Mouse (Mus musculus) hindbrain, embryonic 14.5 days (tissue): Measurements from ENCODE around the gene Klra10. TPM values are rescaled to one million over a fixed set of nuclear protein-coding genes. Genes with fewer than 3 reads are reported as not detected.
"Not testable (repeated sequence)": the region's sequence is repeated elsewhere in the genome, so short reads cannot be mapped to it uniquely, and the experiment has no call there.

Experiments
- ATAC-seq: fragments of 200-750 bp; cut with Nextera tagmentation; 2 replicates; pipeline ENCODE4 v1.8.0; 2017; ENCODE audit warnings: moderate number of reproducible peaks, mild to moderate bottlenecking, moderate TSS enrichment, moderate library complexity; ENCODE audit not compliant: low FRiP score
- DNase-seq: peaks from one replicate; pipeline ENCODE4 v3.0.0-alpha.2; 2015; ENCODE audit warnings: low spot score
- H3K27ac ChIP-seq: fragments of 300-500 bp; sonication (generic); 2 replicates; pipeline ENCODE4 v1.5.1; 2014; ENCODE audit warnings: mild to moderate bottlenecking, moderate library complexity
- H3K27me3 ChIP-seq: fragments of 300-500 bp; sonication (generic); 2 replicates; pipeline ENCODE4 v1.6.1; 2014; ENCODE audit warnings: mild to moderate bottlenecking, low read length, mixed read lengths; ENCODE audit not compliant: control insufficient read depth, insufficient read depth
- H3K36me3 ChIP-seq: fragments of 300-500 bp; sonication (generic); replicated peaks from 2 replicates; pipeline ENCODE4 v1.6.1; 2014; ENCODE audit not compliant: control insufficient read depth, insufficient read depth
- H3K4me1 ChIP-seq: fragments of 300-500 bp; sonication (generic); replicated peaks from 2 replicates; pipeline ENCODE4 v1.6.1; 2014; ENCODE audit warnings: antibody characterized with exemption, low read length, mixed read lengths; ENCODE audit not compliant: control insufficient read depth, insufficient read depth
- H3K4me2 ChIP-seq: fragments of 300-500 bp; sonication (generic); replicated peaks from 2 replicates; pipeline ENCODE4 v1.6.1; 2014; ENCODE audit warnings: mild to moderate bottlenecking, moderate library complexity
- H3K4me3 ChIP-seq: fragments of 300-500 bp; sonication (generic); replicated peaks from 2 replicates; pipeline ENCODE4 v1.5.1; 2014; ENCODE audit warnings: mild to moderate bottlenecking, low read length
- H3K9ac ChIP-seq: fragments of 300-500 bp; sonication (generic); 2 replicates; pipeline ENCODE4 v1.6.1; 2014
- H3K9me3 ChIP-seq: fragments of 300-500 bp; sonication (generic); 2 replicates; pipeline ENCODE4 v1.6.1; 2016; ENCODE audit warnings: low read length; ENCODE audit not compliant: control insufficient read depth
- WGBS: fragments of 180-500 bp; shearing (Covaris S2); extraction: QIAGEN DNeasy Blood & Tissue Kit; methylation state at CpG from one replicate; pipeline ENCODE4 v1.1.7; 2014; 5-methylcytosine and 5-hydroxymethylcytosine counted together
- polyA plus RNA-seq: library from polyadenylated mRNA; unstranded; fragments of >200 nt; fragmentation: Nextera tagmentation; extraction: Ambion mirVana; gene quantifications from 2 replicates; pipeline ENCODE4 v1.2.1, GENCODE M21; 2014

Klra10 gene
- polyA plus RNA-seq, result not detected in 2 replicates

- H3K9me3 ChIP-seq, H3K27ac ChIP-seq, H3K36me3 ChIP-seq, DNase-seq, H3K4me3 ChIP-seq, H3K27me3 ChIP-seq, H3K4me2 ChIP-seq, H3K4me1 ChIP-seq, H3K9ac ChIP-seq, ATAC-seq: not testable (repeated sequence)
- 78% methylated on average over 1 of the region's 1 CpGs for WGBS
Observed at GRCm38 (mm10) chr6:130281828-130282227, at the start of gene Klra10. Klra10 (minus strand) TSS chr6:130281928.

DNA sequence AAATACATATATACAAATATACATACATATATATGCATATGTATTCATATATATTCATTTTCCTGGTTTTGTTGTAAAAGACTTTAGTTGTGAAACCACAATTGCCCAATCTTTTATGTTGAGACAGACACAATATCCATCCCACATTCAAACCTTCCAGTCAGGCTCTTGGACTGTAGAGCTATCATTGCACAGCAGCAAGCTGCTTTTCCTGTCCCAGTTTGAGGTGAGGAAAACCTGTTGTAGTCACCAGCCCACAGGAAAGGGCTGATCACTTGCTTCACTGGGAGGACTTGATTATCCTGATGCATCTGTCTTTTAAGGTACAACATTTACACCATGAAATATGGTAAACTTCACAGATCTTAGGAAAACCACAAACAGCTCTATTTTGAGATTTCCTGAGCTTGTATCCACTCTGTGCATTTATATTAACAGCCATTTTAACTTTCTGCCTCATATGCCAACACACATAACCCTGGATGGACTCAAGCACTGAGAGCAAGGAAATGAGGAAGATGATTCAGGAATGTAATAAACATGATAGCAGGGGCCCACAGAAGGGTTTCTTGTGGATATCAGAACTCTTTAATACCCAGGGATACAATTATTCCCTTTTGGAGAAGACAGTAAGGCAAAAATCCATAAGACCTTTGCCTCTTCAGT lies 6.4 kb upstream of the Klra10 start:
- no peaks in the 10 kb centered on the region for H3K36me3 ChIP-seq
- no peak overlapping the region for H3K9ac ChIP-seq
- no peak for ATAC-seq
- no peaks in the 10 kb centered on the region for H3K4me1 ChIP-seq
- H3K4me2 ChIP-seq, result no peak overlapping the region
- H3K4me3 ChIP-seq, result no peak overlapping the region
- H3K27me3 ChIP-seq, result no peaks in the 10 kb centered on the region
- H3K27ac ChIP-seq, result no peak overlapping the region
- peaks cover 8% of the 10 kb centered on the region; the same call in 1 of the 2 replicates for H3K9me3 ChIP-seq
- no peak for DNase-seq

- Histone ChIP-seq H3K27ac (no peak overlapping the region), H3K4me3 (no peak overlapping the region), H3K27me3 (no peaks in the 10 kb centered on the region), H3K9ac (no peak overlapping the region), H3K36me3 (no peaks in the 10 kb centered on the region), H3K9me3 (peaks cover 22% of the 10 kb centered on the region; the same call in 1 of the 2 replicates), H3K4me1 (no peaks in the 10 kb centered on the region), H3K4me2 (no peak overlapping the region)
- DNase-seq, result no peak
- 82% methylated on average over 2 of the region's 2 CpGs for WGBS
- no peak for ATAC-seq
Observed at GRCm38 (mm10) chr6:130255326-130255725, 26.4 kb downstream of the Klra10 start.

DNA sequence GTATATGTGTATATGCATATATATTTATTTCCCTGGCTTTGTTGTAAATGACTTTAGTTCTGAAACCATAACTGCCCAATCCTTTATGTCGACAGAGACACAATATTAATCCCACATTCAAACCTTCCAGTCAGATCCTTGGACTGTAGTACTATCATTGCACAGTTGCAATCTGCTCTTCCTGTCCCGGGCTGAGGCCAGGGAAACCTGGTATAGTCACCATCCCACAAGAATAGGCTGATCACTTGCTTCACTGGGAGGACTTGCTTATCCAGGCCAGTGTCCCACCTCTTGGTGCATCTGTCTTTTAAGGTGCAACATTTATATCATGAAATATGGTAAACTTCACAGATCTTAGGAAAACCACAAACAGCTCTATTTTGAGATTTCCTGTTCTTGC lies 44.2 kb downstream of the Klra10 start:
- H3K4me2 ChIP-seq, result no peak overlapping the region
- no peak for ATAC-seq
- H3K9ac ChIP-seq, result no peak overlapping the region
- WGBS, result 85% methylated on average over 2 of the region's 2 CpGs
- H3K4me3 ChIP-seq, result no peak overlapping the region
- no peaks in the 10 kb centered on the region for H3K4me1 ChIP-seq
- H3K27ac ChIP-seq, result no peak overlapping the region
- H3K36me3 ChIP-seq, result no peaks in the 10 kb centered on the region
- no peaks in the 10 kb centered on the region for H3K27me3 ChIP-seq
- DNase-seq, result no peak
- peaks cover 7% of the 10 kb centered on the region; the same call in 1 of the 2 replicates for H3K9me3 ChIP-seq

GRCm38 (mm10) chr6:130236635-130237034 lies 45.1 kb downstream of the Klra10 start:
- WGBS, result 68% methylated on average over 1 of the region's 1 CpGs
- H3K9me3 ChIP-seq, result peaks cover 11% of the 10 kb centered on the region; the same call in 1 of the 2 replicates
- no peaks in the 10 kb centered on the region for H3K27me3 ChIP-seq
- H3K4me3 ChIP-seq, result no peak overlapping the region
- no peak overlapping the region for H3K4me2 ChIP-seq
- DNase-seq (no peak), ATAC-seq (no peak)
- no peak overlapping the region for H3K27ac ChIP-seq
- H3K9ac ChIP-seq, result no peak overlapping the region
- no peaks in the 10 kb centered on the region for H3K4me1 ChIP-seq
- no peaks in the 10 kb centered on the region for H3K36me3 ChIP-seq

DNA sequence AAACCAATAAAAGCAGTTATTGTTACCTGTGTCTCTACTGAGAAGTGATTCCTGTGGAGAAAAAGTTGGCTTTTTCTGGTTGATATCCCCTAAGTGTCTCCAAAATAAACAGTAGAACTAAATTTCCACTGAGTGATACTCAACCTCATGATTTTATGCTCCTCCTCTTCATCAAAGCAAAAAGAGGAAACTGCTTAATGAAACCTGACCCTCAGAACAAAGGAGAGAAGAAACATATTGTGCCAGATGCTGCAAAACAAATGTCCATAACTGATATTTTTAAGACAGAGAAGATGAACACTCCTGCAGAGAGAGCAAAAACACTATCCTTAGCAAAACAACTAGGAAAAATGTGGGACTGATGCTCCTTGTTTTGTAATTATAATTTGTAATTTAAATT lies 48.5 kb downstream of the Klra10 start, which contains the start of gene Klra7:
TSS of gene Klra7 (minus strand) at position 101 of the 400 bp plus-strand sequence.
- H3K27me3 ChIP-seq, result no peaks in the 10 kb centered on the region
- peaks cover 20% of the 10 kb centered on the region for H3K9me3 ChIP-seq
- no peak within 1 kb of the TSS for H3K27ac ChIP-seq
- no peak within 1 kb of the TSS for H3K9ac ChIP-seq
- DNase-seq (no peak), ATAC-seq (no peak)
- no peaks in the 10 kb centered on the region for H3K36me3 ChIP-seq
- H3K4me3 ChIP-seq, result no peak within 1 kb of the TSS
- no peaks in the 10 kb centered on the region for H3K4me1 ChIP-seq
- no peak within 1 kb of the TSS for H3K4me2 ChIP-seq

Other genes starting within 250 kb of the Klra10 start
- gene Klra4, start 214.7 kb downstream of the Klra10 start, polyA plus RNA-seq, result not detected in 2 replicates
- gene Klra8, start 152.0 kb downstream of the Klra10 start, polyA plus RNA-seq, result not detected in 2 replicates
- gene Klra9, start 88.8 kb downstream of the Klra10 start, polyA plus RNA-seq, result not detected in 2 replicates
- not detected in 2 replicates for gene Klra7, start 48.6 kb downstream of the Klra10 start, polyA plus RNA-seq
- not detected in 2 replicates for gene Klra3, start 55.6 kb upstream of the Klra10 start, polyA plus RNA-seq
- gene Klra1, start 104.9 kb upstream of the Klra10 start, polyA plus RNA-seq, result not detected in 2 replicates